Mouse (Mus musculus): ENCODE measurements around the gene Crtc2. TPM values are rescaled to one million over a fixed set of nuclear protein-coding genes. Genes with fewer than 3 reads are reported as not detected.
"Not testable (repeated sequence)": the region's sequence is repeated elsewhere in the genome, so short reads cannot be mapped to it uniquely, and the experiment has no call there.

The Crtc2 gene
- total RNA-seq, 2 experiments from 2014 or later: 29.6 to 31.4 TPM

- intact Hi-C loops (cut with DNase I): no loop called here
- DNase-seq: no peak
Measured at GRCm38 (mm10) chr3:90265932-90266741, 12.2 kb downstream of the Crtc2 start.

- no peak for DNase-seq
- intact Hi-C loops (cut with DNase I): no loop called here
Measured at GRCm38 (mm10) chr3:90266901-90267775, 13.2 kb downstream of the Crtc2 start.

GRCm38 (mm10) chr3:90268190-90268589 lies 14.2 kb downstream of the Crtc2 start:
- no peak for DNase-seq
- intact Hi-C loops (cut with DNase I): no loop called here

GRCm38 (mm10) chr3:90268971-90269370 lies 15.0 kb downstream of the Crtc2 start:
- intact Hi-C loops (cut with DNase I): no loop called here
- DNase-seq: no peak

- no peak for DNase-seq
- intact Hi-C loops (cut with DNase I): no loop called here
Measured at GRCm38 (mm10) chr3:90270784-90271183, 16.8 kb downstream of the Crtc2 start.

GRCm38 (mm10) chr3:90272170-90272569 lies 18.2 kb downstream of the Crtc2 start:
- DNase-seq: no peak
- intact Hi-C loops (cut with DNase I): no loop called here

GRCm38 (mm10) chr3:90273855-90274254 lies 19.9 kb downstream of the Crtc2 start:
- DNase-seq: no peak
- intact Hi-C loops (cut with DNase I): no loop called here

GRCm38 (mm10) chr3:90275286-90275685 lies 21.3 kb downstream of the Crtc2 start:
- DNase-seq: no peak
- intact Hi-C loops (cut with DNase I): no loop called here

- DNase-seq: no peak
- intact Hi-C loops (cut with DNase I): no loop called here
Measured at GRCm38 (mm10) chr3:90276858-90277257, 22.9 kb downstream of the Crtc2 start.

GRCm38 (mm10) chr3:90277793-90278192 lies 23.8 kb downstream of the Crtc2 start:
- no peak for DNase-seq
- intact Hi-C loops (cut with DNase I): no loop called here

- intact Hi-C loops (cut with DNase I): no loop called here
- no peak for DNase-seq
Measured at GRCm38 (mm10) chr3:90278211-90278610, 24.2 kb downstream of the Crtc2 start.

- DNase-seq: no peak
- intact Hi-C loops (cut with DNase I): no loop called here
Measured at GRCm38 (mm10) chr3:90279216-90279615, 25.3 kb downstream of the Crtc2 start.

- intact Hi-C loops (cut with DNase I): no loop called here
- no peak for DNase-seq
Measured at GRCm38 (mm10) chr3:90279743-90280142, 25.8 kb downstream of the Crtc2 start.

- intact Hi-C loops (cut with DNase I): no loop called here
- no peak for DNase-seq
Measured at GRCm38 (mm10) chr3:90280708-90281107, 26.7 kb downstream of the Crtc2 start.

- intact Hi-C loops (cut with DNase I): no loop called here
- no peak for DNase-seq
Measured at GRCm38 (mm10) chr3:90284150-90284549, 30.2 kb downstream of the Crtc2 start.

GRCm38 (mm10) chr3:90289403-90289802 lies 35.4 kb downstream of the Crtc2 start:
- intact Hi-C loops (cut with DNase I); DNase-seq: not testable (repeated sequence)

GRCm38 (mm10) chr3:90290602-90291001 lies 36.6 kb downstream of the Crtc2 start:
- intact Hi-C loops (cut with DNase I): loop anchor here (5.0 kb wide), 1 partner anchor 82 kb away; no protein-coding TSS in a partner anchor
- no peak for DNase-seq

- intact Hi-C loops (cut with DNase I): loop anchor here (5.0 kb wide), 1 partner anchor 80 kb away; no protein-coding TSS in a partner anchor
- no peak for DNase-seq
Measured at GRCm38 (mm10) chr3:90291982-90292344, 38.0 kb downstream of the Crtc2 start.

- intact Hi-C loops (cut with DNase I): loop anchor here (5.0 kb wide), 1 partner anchor 80 kb away; no protein-coding TSS in a partner anchor
- peak; percentile 99 for DNase-seq
Measured at GRCm38 (mm10) chr3:90292345-90293275, 38.6 kb downstream of the Crtc2 start, which contains the start of gene Gatad2b. Gene Gatad2b (plus strand): TSS chr3:90293178.

GRCm38 (mm10) chr3:90293352-90294063 lies 39.5 kb downstream of the Crtc2 start:
- intact Hi-C loops (cut with DNase I): loop anchor here (5.0 kb wide), 1 partner anchor 79 kb away; no protein-coding TSS in a partner anchor
- peak; percentile 89 for DNase-seq
